Mouse (Mus musculus) CH12.LX (cell line): ENCODE measurements at regions not wholly inside any gene's neighbourhood (a gene's known extent, or its start where the extent isn't known, plus 50 kb on each side); places are given as distances from the start of the nearest gene placed in this dataset.

Experiments
- DNase-seq: peaks from one replicate; pipeline ENCODE4 v3.0.0-alpha.2; 2013; ENCODE audit errors: extremely low read depth
- H3K27ac ChIP-seq: 2 replicates; pipeline ENCODE4 v1.5.1; 2012; ENCODE audit warnings: low read depth, mild to moderate bottlenecking, control low read depth, moderate library complexity; ENCODE audit not compliant: insufficient read depth
- H3K27me3 ChIP-seq: replicated peaks from 2 replicates; pipeline ENCODE3; 2012; ENCODE audit warnings: inconsistent platforms
- H3K36me3 ChIP-seq, 2 experiments: replicated peaks in 1 of 2; 2 replicates each; pipeline versions ENCODE3 to v1.6.1; 2012; ENCODE audit warnings: inconsistent platforms in 1 of 2, low read length in 1 of 2, mild to moderate bottlenecking in 1 of 2, mixed read lengths in 1 of 2, moderate library complexity in 1 of 2; ENCODE audit not compliant: control insufficient read depth in 1 of 2, insufficient read depth in 1 of 2
- H3K4me1 ChIP-seq, 2 experiments: 2 replicates each; pipeline ENCODE4 v1.6.1; 2012; ENCODE audit warnings: inconsistent platforms in 1 of 2, moderate library complexity in 1 of 2; ENCODE audit not compliant: insufficient read depth in 2 of 2, control insufficient read depth in 1 of 2
- H3K4me2 ChIP-seq: 2 replicates; pipeline ENCODE4 v1.6.1; 2012; ENCODE audit warnings: low read depth, mild to moderate bottlenecking, control low read depth; ENCODE audit not compliant: poor library complexity, insufficient read depth, severe bottlenecking
- H3K4me3 ChIP-seq, 3 experiments: fragments of 150-350 bp in 1 of 3; sonication (generic) in 1 of 3; replicated peaks in 1 of 3; 2 replicates each; pipeline versions ENCODE3 to v1.5.1; 2011 to 2012; ENCODE audit warnings: low read depth in 2 of 3, low read length in 2 of 3, mild to moderate bottlenecking in 2 of 3, moderate library complexity in 2 of 3, control low read depth in 1 of 3, improper control_type of control experiment in 1 of 3, inconsistent platforms in 1 of 3, mixed read lengths in 1 of 3; ENCODE audit not compliant: poor library complexity in 1 of 3
- H3K79me2 ChIP-seq: replicated peaks from 2 replicates; pipeline ENCODE4 v1.6.1; 2012; ENCODE audit warnings: mild to moderate bottlenecking, moderate library complexity; ENCODE audit not compliant: control insufficient read depth, poor library complexity, insufficient read depth, severe bottlenecking; ENCODE audit errors: extremely low read depth
- H3K9ac ChIP-seq: 2 replicates; pipeline ENCODE4 v1.6.1; 2012; ENCODE audit warnings: low read depth, mild to moderate bottlenecking, control low read depth, moderate library complexity; ENCODE audit not compliant: insufficient read depth
- H3K9me3 ChIP-seq: replicated peaks from 2 replicates; pipeline ENCODE3; 2012; ENCODE audit warnings: low read length, inconsistent platforms, mixed read lengths
- BHLHE40 ChIP-seq: IDR thresholded peaks from 2 replicates; pipeline ENCODE4 v1.6.1; 2011; ENCODE audit warnings: mild to moderate bottlenecking, low read depth, low read length, improper control_type of control experiment
- CHD1 ChIP-seq: IDR thresholded peaks from 2 replicates; pipeline ENCODE4 v1.6.1; 2012; ENCODE audit warnings: low read depth, low read length, improper control_type of control experiment, inconsistent platforms
- CTCF ChIP-seq, 2 experiments: IDR thresholded peaks in 1 of 2; conservative IDR thresholded peaks in 1 of 2; 2 replicates each; pipeline ENCODE4 v1.5.1; 2011 to 2012; ENCODE audit warnings: low read depth in 2 of 2, low read length in 2 of 2, improper control_type of control experiment in 1 of 2, inconsistent platforms in 1 of 2, mild to moderate bottlenecking in 1 of 2, moderate library complexity in 1 of 2
- E2F4 ChIP-seq: IDR thresholded peaks from 2 replicates; pipeline ENCODE4 v1.6.1; 2011; ENCODE audit warnings: low read depth, low read length, improper control_type of control experiment; ENCODE audit not compliant: insufficient replicate concordance
- ELF1 ChIP-seq: IDR thresholded peaks from 2 replicates; pipeline ENCODE4 v1.6.1; 2014; ENCODE audit warnings: low read depth, mild to moderate bottlenecking, inconsistent platforms, low read length, improper control_type of control experiment
- EP300 ChIP-seq: IDR thresholded peaks from 2 replicates; pipeline ENCODE4 v1.6.1; 2011; ENCODE audit warnings: low read length, improper control_type of control experiment
- ETS1 ChIP-seq: conservative IDR thresholded peaks from 2 replicates; pipeline ENCODE4 v1.6.1; 2012; ENCODE audit warnings: low read depth, mild to moderate bottlenecking, inconsistent platforms, low read length, improper control_type of control experiment, moderate library complexity
- HCFC1 ChIP-seq: IDR thresholded peaks from 2 replicates; pipeline ENCODE4 v1.6.1; 2012; ENCODE audit warnings: low read depth, mild to moderate bottlenecking, inconsistent platforms, low read length, improper control_type of control experiment
- IRF4 ChIP-seq: IDR thresholded peaks from 2 replicates; pipeline ENCODE4 v1.6.1; 2014; ENCODE audit warnings: low read depth, mild to moderate bottlenecking, inconsistent platforms, low read length, improper control_type of control experiment
- JUN ChIP-seq: IDR thresholded peaks from 2 replicates; pipeline ENCODE4 v1.6.1; 2011; ENCODE audit warnings: low read depth, mild to moderate bottlenecking, low read length, improper control_type of control experiment, moderate library complexity; ENCODE audit not compliant: insufficient read depth
- JUND ChIP-seq: conservative IDR thresholded peaks from 2 replicates; pipeline ENCODE4 v1.6.1; 2011; ENCODE audit warnings: low read depth, low read length, improper control_type of control experiment
- KAT2A ChIP-seq: IDR thresholded peaks from 2 replicates; pipeline ENCODE4 v1.6.1; 2012; ENCODE audit warnings: low read length, improper control_type of control experiment, inconsistent platforms; ENCODE audit not compliant: insufficient replicate concordance
- MAZ ChIP-seq: IDR thresholded peaks from 2 replicates; pipeline ENCODE4 v1.6.1; 2012; ENCODE audit warnings: low read depth, mild to moderate bottlenecking, inconsistent platforms, low read length, improper control_type of control experiment, moderate library complexity
- MEF2A ChIP-seq: IDR thresholded peaks from 2 replicates; pipeline ENCODE4 v1.6.1; 2014; ENCODE audit warnings: low read depth, mild to moderate bottlenecking, inconsistent platforms, low read length, improper control_type of control experiment, borderline replicate concordance
- MYC ChIP-seq: IDR thresholded peaks from 2 replicates; pipeline ENCODE4 v1.6.1; 2011; ENCODE audit warnings: low read depth, mild to moderate bottlenecking, improper control_type of control experiment, low read length
- NELFE ChIP-seq: IDR thresholded peaks from 2 replicates; pipeline ENCODE4 v1.6.1; 2011; ENCODE audit warnings: low read depth, low read length, improper control_type of control experiment
- NRF1 ChIP-seq: IDR thresholded peaks from 2 replicates; pipeline ENCODE4 v1.6.1; 2014; ENCODE audit warnings: low read depth, mild to moderate bottlenecking, inconsistent platforms, low read length, improper control_type of control experiment, moderate library complexity
- RAD21 ChIP-seq: IDR thresholded peaks from 2 replicates; pipeline ENCODE4 v1.6.1; 2011; ENCODE audit warnings: low read depth, mild to moderate bottlenecking, low read length, improper control_type of control experiment, moderate library complexity
- RCOR1 ChIP-seq: conservative IDR thresholded peaks from 2 replicates; pipeline ENCODE4 v1.6.1; 2012; ENCODE audit warnings: low read depth, mild to moderate bottlenecking, inconsistent platforms, low read length, improper control_type of control experiment
- SMC3 ChIP-seq: IDR thresholded peaks from 2 replicates; pipeline ENCODE4 v1.6.1; 2011; ENCODE audit warnings: low read depth, low read length, improper control_type of control experiment
- TBP ChIP-seq: conservative IDR thresholded peaks from 2 replicates; pipeline ENCODE4 v1.6.1; 2011; ENCODE audit warnings: low read depth, low read length, improper control_type of control experiment
- UBTF ChIP-seq: IDR thresholded peaks from 2 replicates; pipeline ENCODE4 v1.6.1; 2012; ENCODE audit warnings: low read depth, mild to moderate bottlenecking, inconsistent platforms, low read length, improper control_type of control experiment, moderate library complexity
- USF1 ChIP-seq: IDR thresholded peaks from 2 replicates; pipeline ENCODE4 v1.6.1; 2014; ENCODE audit warnings: low read depth, mild to moderate bottlenecking, inconsistent platforms, low read length, improper control_type of control experiment
- USF2 ChIP-seq: conservative IDR thresholded peaks from 2 replicates; pipeline ENCODE4 v1.6.1; 2011; ENCODE audit warnings: low read depth, low read length, improper control_type of control experiment
- ZC3H11A ChIP-seq: IDR thresholded peaks from 2 replicates; pipeline ENCODE4 v1.6.1; 2012; ENCODE audit warnings: low read depth, mild to moderate bottlenecking, inconsistent platforms, low read length, improper control_type of control experiment
- ZMIZ1 ChIP-seq: IDR thresholded peaks from 2 replicates; pipeline ENCODE4 v1.6.1; 2012; ENCODE audit warnings: low read depth, mild to moderate bottlenecking, inconsistent platforms, low read length, improper control_type of control experiment
- dilution Hi-C: fragments of 300-500 bp; cut with MboI; formaldehyde crosslinking; loops from 2 replicates; pipeline ENCODE4 v1.14.3; 2020; ENCODE audit warnings: low sequenced_read_pairs; ENCODE audit not compliant: extremely low pct_unique_long_range_greater_than_20kb, extremely low pct_ligation_motif_present
- in situ Hi-C: fragments of 300-500 bp; cut with MboI; formaldehyde crosslinking; loops from 3 replicates; pipeline ENCODE4 v1.14.3; 2019; ENCODE audit warnings: low sequenced_read_pairs, low pct_ligation_motif_present, low pct_unique_long_range_greater_than_20kb, mixed read lengths

- H3K4me1 ChIP-seq, result no peaks in the 10 kb centered on the region
- no peak overlapping the region for H3K4me2 ChIP-seq
- peaks cover 78% of the 10 kb centered on the region for H3K9me3 ChIP-seq
- TF ChIP-seq RAD21 (no peak), RCOR1 (no peak), MYC (no peak), E2F4 (no peak), EP300 (no peak), IRF4 (no peak), NRF1 (no peak), HCFC1 (no peak), ETS1 (no peak), NELFE (no peak), BHLHE40 (no peak), CTCF (conservative IDR thresholded peaks at IDR 0.05 in 1 of 2, IDR thresholded peaks at IDR 0.05 in 1 of 2; ENCODE audit: low read depth in 2 of 2, low read length in 2 of 2) (no peak), UBTF (no peak), JUND (no peak), ZMIZ1 (no peak), SMC3 (no peak)
- TF ChIP-seq, all 38 proteins: peak for 0
- Histone ChIP-seq H3K4me3 (no peak overlapping the region), H3K9ac (no peak overlapping the region), H3K27ac (no peak overlapping the region), H3K79me2 (no peaks in the 10 kb centered on the region), H3K27me3 (no peaks in the 10 kb centered on the region), H3K36me3 (no peaks in the 10 kb centered on the region)
- DNase-seq, result no peak
- dilution Hi-C loops (no loop called here), in situ Hi-C loops (no loop called here)
Measured at GRCm38 (mm10) chr7:36829710-36830109, 131.8 kb downstream of the Tshz3 start.

- dilution Hi-C loops (no loop called here), in situ Hi-C loops (no loop called here)
- no peak overlapping the region for H3K4me2 ChIP-seq
- H3K4me3 ChIP-seq, result no peak overlapping the region
- no peak for TF ChIP-seq JUN
- TF ChIP-seq ZC3H11A, result no peak
- no peak for TF ChIP-seq SMC3
- no peak for TF ChIP-seq ZMIZ1
- TF ChIP-seq USF2, result no peak
- no peak for TF ChIP-seq HCFC1
- TF ChIP-seq MAZ, result no peak
- TF ChIP-seq USF1, result no peak
- TF ChIP-seq CHD1, result no peak
- no peak for TF ChIP-seq EP300
- TF ChIP-seq TBP, result no peak
- TF ChIP-seq ELF1, result no peak
- no peak for TF ChIP-seq KAT2A
- TF ChIP-seq MEF2A, result no peak
- H3K27ac ChIP-seq, result no peak overlapping the region
- H3K9ac ChIP-seq, result no peak overlapping the region
- no peaks in the 10 kb centered on the region for H3K36me3 ChIP-seq
- peaks cover 78% of the 10 kb centered on the region for H3K9me3 ChIP-seq
- H3K4me1 ChIP-seq, result no peaks in the 10 kb centered on the region
- H3K27me3 ChIP-seq, result no peaks in the 10 kb centered on the region
- H3K79me2 ChIP-seq, result no peaks in the 10 kb centered on the region
- DNase-seq, result no peak
Measured at GRCm38 (mm10) chr7:36830155-36830554, 132.2 kb downstream of the Tshz3 start.
